Mouse (Mus musculus) small intestine, adult 2 months (tissue): ENCODE results near the gene Pde4dip. TPM values are rescaled to one million over a fixed set of nuclear protein-coding genes. Genes with fewer than 3 reads are reported as not detected.

Experiments used
- H3K27ac ChIP-seq: fragments of 200-500 bp; 2 replicates; pipeline ENCODE4 v1.5.1; 2012; ENCODE audit warnings: low read depth, low read length, control low read depth, inconsistent platforms; ENCODE audit not compliant: insufficient read depth
- H3K27me3 ChIP-seq: fragments of 200-500 bp; 2 replicates; pipeline ENCODE4 v1.6.1; 2012; ENCODE audit warnings: mild to moderate bottlenecking, moderate library complexity, low read length, inconsistent platforms; ENCODE audit not compliant: control insufficient read depth, insufficient read depth
- H3K36me3 ChIP-seq: fragments of 200-500 bp; 2 replicates; pipeline ENCODE4 v1.6.1; 2012; ENCODE audit warnings: mild to moderate bottlenecking, low read length, control low read depth, inconsistent platforms; ENCODE audit not compliant: control insufficient read depth, insufficient read depth
- H3K4me1 ChIP-seq: fragments of 200-500 bp; 2 replicates; pipeline ENCODE4 v1.6.1; 2012; ENCODE audit warnings: low read length, inconsistent platforms, mixed read lengths; ENCODE audit not compliant: control insufficient read depth, insufficient read depth, insufficient read length
- H3K4me3 ChIP-seq: fragments of 200-500 bp; 2 replicates; pipeline ENCODE4 v1.5.1; 2012; ENCODE audit warnings: low read depth, mild to moderate bottlenecking, control low read depth, inconsistent platforms, low read length, moderate library complexity
- CTCF ChIP-seq: fragments of 200-500 bp; IDR thresholded peaks from 2 replicates; pipeline ENCODE4 v1.5.1; 2012; ENCODE audit warnings: low read depth, mild to moderate bottlenecking, control low read depth, inconsistent platforms, low read length, moderate library complexity, mixed read lengths; ENCODE audit not compliant: insufficient replicate concordance, insufficient read length; ENCODE audit errors: extremely low read depth
- POLR2A ChIP-seq: fragments of 200-500 bp; IDR thresholded peaks from 2 replicates; pipeline ENCODE4 v1.6.1; 2012; ENCODE audit warnings: low read depth, mild to moderate bottlenecking, control low read depth, inconsistent platforms, low read length, moderate library complexity
- WGBS: fragments of 180-500 bp; shearing (Covaris S2); methylation state at CpG from one replicate; pipeline ENCODE4 v1.1.7; 2018; 5-methylcytosine and 5-hydroxymethylcytosine counted together
- polyA plus RNA-seq: library from polyadenylated mRNA; depleted of rRNA; stranded (reverse); fragments of >200 nt; gene quantifications from 2 replicates; pipeline ENCODE4 v1.2.3, GENCODE M21; 2012

Pde4dip gene
- polyA plus RNA-seq, 1 experiment, result 12.2 TPM

GRCm38 (mm10) chr3:97932131-97932530 is 43.6 kb upstream of the Pde4dip start:
- peaks cover 6% of the 10 kb centered on the region; the same call in 1 of the 2 replicates for H3K4me1 ChIP-seq
- H3K36me3 ChIP-seq, result no peaks in the 10 kb centered on the region
- WGBS, result 33% methylated on average over 10 of the region's 10 CpGs
- 0 out of 2 replicates have a peak overlapping the region, but pooled peaks have one; percentile 22 for H3K4me3 ChIP-seq
- no peaks in the 10 kb centered on the region for H3K27me3 ChIP-seq
- H3K27ac ChIP-seq, result peak overlapping the region; percentile 36; the same call in 1 of the 2 replicates
- TF ChIP-seq CTCF (no peak), POLR2A (no peak)

- TF ChIP-seq CTCF (no peak), POLR2A (no peak)
- Histone ChIP-seq H3K36me3 (no peaks in the 10 kb centered on the region), H3K27ac (no peak overlapping the region), H3K4me3 (no peak overlapping the region), H3K4me1 (peaks cover 6% of the 10 kb centered on the region; the same call in 1 of the 2 replicates), H3K27me3 (no peaks in the 10 kb centered on the region)
- 75% methylated on average over 7 of the region's 7 CpGs for WGBS
These were observed 42.9 kb upstream of the Pde4dip start for GRCm38 (mm10) chr3:97931310-97931885.

- WGBS, result 85% methylated on average over 8 of the region's 8 CpGs
- H3K4me3 ChIP-seq, result no peak overlapping the region
These were observed 42.3 kb upstream of the Pde4dip start for GRCm38 (mm10) chr3:97930787-97931158.

GRCm38 (mm10) chr3:97930141-97930786 is 41.8 kb upstream of the Pde4dip start:
- WGBS, result 69% methylated on average over 12 of the region's 12 CpGs

More at GRCm38 (mm10) chr3:97930787-97931158, 42.3 kb upstream of the Pde4dip start:
- Histone ChIP-seq H3K27me3 (no peaks in the 10 kb centered on the region), H3K36me3 (no peaks in the 10 kb centered on the region), H3K27ac (no peak overlapping the region), H3K4me1 (peaks cover 6% of the 10 kb centered on the region; the same call in 1 of the 2 replicates)
- TF ChIP-seq POLR2A, result no peak
- no peak for TF ChIP-seq CTCF

DNA sequence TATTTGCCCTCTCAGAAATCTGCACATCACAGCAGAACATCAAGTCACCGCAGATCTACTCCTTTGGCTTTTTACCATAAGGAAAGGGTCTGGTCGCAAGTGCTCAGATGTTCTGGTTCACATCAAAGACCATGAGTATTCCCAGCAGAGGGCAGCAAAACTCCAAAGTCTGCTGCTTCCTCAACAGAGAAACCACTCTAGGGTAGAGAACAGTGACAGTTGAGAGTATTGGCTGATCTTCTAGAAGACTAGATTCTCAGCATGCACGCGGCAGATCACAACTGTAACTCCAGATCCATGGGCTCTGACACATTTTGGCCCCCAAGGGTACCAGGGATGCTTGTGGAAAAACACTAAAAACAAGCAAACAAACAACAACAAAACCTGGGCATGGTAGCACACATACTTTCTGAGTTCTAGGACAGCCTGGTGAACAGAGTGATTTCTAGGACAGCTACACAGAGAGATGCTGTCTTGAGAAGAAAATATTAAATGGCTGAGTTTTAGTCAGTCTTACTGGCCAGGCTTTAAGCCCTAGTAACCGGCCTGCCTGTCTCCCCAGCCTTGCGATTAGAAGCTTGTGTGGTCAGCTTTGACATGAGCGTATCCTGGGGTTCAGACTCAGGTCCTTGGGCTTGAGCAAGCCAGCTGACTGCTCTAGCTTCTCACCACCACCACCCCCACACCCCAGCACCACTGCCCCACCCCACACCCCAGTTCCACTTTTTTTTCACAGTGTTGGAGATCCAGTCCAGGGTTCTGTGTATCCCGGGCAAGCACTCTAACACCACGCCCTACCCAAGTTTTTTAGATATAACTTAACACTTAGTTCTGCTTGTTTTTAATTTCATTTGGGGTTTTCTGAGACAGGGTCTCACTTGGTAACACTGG is 40.7 kb upstream of the Pde4dip start:
- no peak overlapping the region for H3K27ac ChIP-seq
- TF ChIP-seq CTCF (peak; percentile 22; the same call in 1 of the 2 replicates), POLR2A (no peak)
- WGBS, result 44% methylated on average over 9 of the region's 9 CpGs
- no peak overlapping the region for H3K4me3 ChIP-seq
- H3K4me1 ChIP-seq, result peaks cover 6% of the 10 kb centered on the region; the same call in 1 of the 2 replicates
- H3K27me3 ChIP-seq, result no peaks in the 10 kb centered on the region
- no peaks in the 10 kb centered on the region; the same call in 1 of the 2 replicates for H3K36me3 ChIP-seq

More at GRCm38 (mm10) chr3:97930141-97930786, 41.8 kb upstream of the Pde4dip start:
- H3K27me3 ChIP-seq, result no peaks in the 10 kb centered on the region
- H3K4me3 ChIP-seq, result no peak overlapping the region
- TF ChIP-seq CTCF (no peak), POLR2A (no peak)
- H3K36me3 ChIP-seq, result no peaks in the 10 kb centered on the region
- H3K27ac ChIP-seq, result no peak overlapping the region
- peaks cover 6% of the 10 kb centered on the region; the same call in 1 of the 2 replicates for H3K4me1 ChIP-seq

- 51% methylated on average over 4 of the region's 4 CpGs for WGBS
- H3K4me3 ChIP-seq, result no peak overlapping the region
- no peaks in the 10 kb centered on the region for H3K27me3 ChIP-seq
- peaks cover 6% of the 10 kb centered on the region for H3K36me3 ChIP-seq
- no peak overlapping the region for H3K27ac ChIP-seq
- no peak for TF ChIP-seq CTCF
- TF ChIP-seq POLR2A, result no peak
- peaks cover 2% of the 10 kb centered on the region; the same call in 1 of the 2 replicates for H3K4me1 ChIP-seq
These were observed 38.8 kb upstream of the Pde4dip start for GRCm38 (mm10) chr3:97927322-97927721.
